ENCODE assay signal across 8 mouse cellular contexts in genomic region chr7:36695276-36695675, GRCm38 (mm10). TPM values are rescaled to one million over a fixed set of nuclear protein-coding genes. Genes with fewer than 3 reads are reported as not detected.
A peak's percentile ranks its signal among the peaks of the same experiment; 100 is the strongest.
DNase-seq lines count a peak whose midpoint lies in the region; ATAC-seq and TF ChIP-seq lines count a peak whose summit lies in the region.

No protein-coding gene starts in this region.

- intact Hi-C loops in gastrocnemius, adult 2 months (cut with DNase I), result loop anchor here (5.0 to 10.0 kb wide), 3 partner anchors 87 to 1050 kb away; partner anchors contain the start of gene Pdcd5
- intact Hi-C loops in gastrocnemius, postnatal 36 days (cut with DNase I), result no loop called here

- no peaks in the 10 kb centered on the region for H3K9me3 ChIP-seq in E14TG2a.4 (ENCODE audit: low read length)
- H3K9me3 ChIP-seq in forebrain, embryonic 14.5 days (replicated peaks; ENCODE audit: control insufficient read depth, low read length), result no peaks in the 10 kb centered on the region
- no peaks in the 10 kb centered on the region for H3K9me3 ChIP-seq in liver, embryonic 14.5 days (ENCODE audit: control insufficient read depth, low read length)

- peaks cover 56% of the 10 kb centered on the region for H3K4me1 ChIP-seq in E14TG2a.4 (replicated peaks; ENCODE audit: low read depth, low read length)
- H3K4me1 ChIP-seq in forebrain, embryonic 14.5 days (ENCODE audit: control insufficient read depth, insufficient read depth, low read length), result peaks cover 8% of the 10 kb centered on the region
- H3K4me1 ChIP-seq in liver, embryonic 14.5 days (replicated peaks; ENCODE audit: control insufficient read depth in 2 of 2, insufficient read depth in 2 of 2, low read length in 1 of 2), result no peaks in the 10 kb centered on the region

- H3K27ac ChIP-seq in gastrocnemius, adult 2 months, result peak overlapping the region; percentile 91
- H3K27ac ChIP-seq in forebrain, embryonic 14.5 days (ENCODE audit: low read depth, low read length), result no peak overlapping the region
- no peak overlapping the region for H3K27ac ChIP-seq in liver, embryonic 14.5 days

- peaks cover 90% of the 10 kb centered on the region for H3K27me3 ChIP-seq in E14TG2a.4 (ENCODE audit: insufficient read depth, low read length)
- H3K27me3 ChIP-seq in forebrain, embryonic 14.5 days (replicated peaks; ENCODE audit: control insufficient read depth, insufficient read depth, low read length), result peaks cover 47% of the 10 kb centered on the region
- H3K27me3 ChIP-seq in liver, embryonic 14.5 days (ENCODE audit: control insufficient read depth, insufficient read depth, low read length), result peaks cover 94% of the 10 kb centered on the region

- peak overlapping the region; percentile 95 for H3K4me2 ChIP-seq in forebrain, embryonic 14.5 days (ENCODE audit: low read length)
- peak overlapping the region; percentile 66 for H3K4me2 ChIP-seq in liver, embryonic 14.5 days (ENCODE audit: low read depth)

- H3K4me3 ChIP-seq in gastrocnemius, adult 2 months, result peak overlapping the region; percentile 79
- peak overlapping the region; percentile 88 for H3K4me3 ChIP-seq in E14TG2a.4 (replicated peaks; ENCODE audit: low read length)
- peak overlapping the region; percentile 80 for H3K4me3 ChIP-seq in forebrain, embryonic 14.5 days (ENCODE audit: low read depth, low read length)
- H3K4me3 ChIP-seq in liver, embryonic 14.5 days (ENCODE audit: insufficient read depth in 1 of 2, low read depth in 2 of 2, low read length in 2 of 2), result peak overlapping the region in 1 of 2 experiments; percentile 52; a peak in 2 of 4 replicates

- H3K36me3 ChIP-seq in E14TG2a.4 (ENCODE audit: insufficient read depth, low read length), result no peaks in the 10 kb centered on the region
- H3K36me3 ChIP-seq in forebrain, embryonic 14.5 days (ENCODE audit: control insufficient read depth, insufficient read depth, low read length), result no peaks in the 10 kb centered on the region
- no peaks in the 10 kb centered on the region for H3K36me3 ChIP-seq in liver, embryonic 14.5 days (replicated peaks; ENCODE audit: control insufficient read depth, insufficient read depth, low read depth)

- TF ChIP-seq EP300 in liver, embryonic 14.5 days (IDR thresholded peaks at IDR 0.05; ENCODE audit: low read depth), result no peak

- peak overlapping the region; percentile 81 for H3K9ac ChIP-seq in forebrain, embryonic 14.5 days (ENCODE audit: low read length)
- H3K9ac ChIP-seq in liver, embryonic 14.5 days (replicated peaks), result no peak overlapping the region

- no peak for TF ChIP-seq CTCF in gastrocnemius, adult 2 months (IDR thresholded peaks at IDR 0.05)
- no peak for TF ChIP-seq CTCF in E14TG2a.4 (conservative IDR thresholded peaks at IDR 0.05; ENCODE audit: low read length)
- no peak for TF ChIP-seq CTCF in liver, embryonic 14.5 days (IDR thresholded peaks at IDR 0.05; ENCODE audit: low read depth)

- ATAC-seq in forebrain, embryonic 14.5 days, result no peak
- no peak for ATAC-seq in liver, embryonic 14.5 days (ENCODE audit: insufficient read depth)

- DNase-seq in gastrocnemius, adult 2 months, result peak; percentile 39
- no peak for DNase-seq in gastrocnemius, postnatal 36 days
- DNase-seq in forebrain, embryonic 14.5 days (ENCODE audit: low spot score), result no peak
- no peak for DNase-seq in liver, embryonic 14.5 days (ENCODE audit: low read depth in 3 of 3, low spot score in 3 of 3)
- no peak for DNase-seq in T-cell, adult 2 months (ENCODE audit: low spot score)
- DNase-seq in urinary bladder, postnatal 36 days (ENCODE audit: low spot score in 2 of 2), result no peak
- no peak for DNase-seq in layer of hippocampus, adult 8-10 months (ENCODE audit: low spot score in 2 of 2)

- under 1% methylated on average over 25 of the region's 25 CpGs for WGBS in forebrain, embryonic 14.5 days
- WGBS in liver, embryonic 14.5 days (ENCODE audit: insufficient replicate concordance), result under 1% methylated on average over 25 of the region's 25 CpGs

RNA-seq across cellular contexts. Expression of gene Tshz3, which starts 2.6 kb away (rescaled TPM):
- 1 to 10 TPM; 2.9 to 3.1 TPM for total RNA-seq in gastrocnemius, adult 2 months (2021)
- total RNA-seq in gastrocnemius, postnatal 36 days (2021), result 1 to 10 TPM; 2.8 to 3.2 TPM
- 10.3 and 13.7 TPM in 2 replicates for polyA plus RNA-seq in forebrain, embryonic 14.5 days (2014; fragmentation: Nextera tagmentation; extraction: Ambion mirVana)
- 0.40 and 0.48 TPM in 2 replicates for polyA plus RNA-seq in liver, embryonic 14.5 days (2012; rRNA removed)
- 0.33 and 0.34 TPM in 2 replicates for polyA plus RNA-seq in liver, embryonic 14.5 days (2014; fragmentation: Nextera tagmentation; extraction: Ambion mirVana)
- 10 to 100 TPM; 20.2 to 23.5 (median 21.8) TPM for total RNA-seq in layer of hippocampus, adult 8-10 months (2022)

Comparison
In these comparisons a context has a peak if more than half of its experiments do, and no peak if none do; other contexts are left out.
1. RNA of gene Tshz3, which starts 2.6 kb away (total RNA-seq): 20.2 to 23.5 TPM in layer of hippocampus, adult 8-10 months; 2.8 to 3.2 TPM in gastrocnemius, postnatal 36 days and 2.9 to 3.1 TPM in gastrocnemius, adult 2 months; every median in the first group is over 4 times any median in the second.